Mouse (Mus musculus) retina, adult 2 months (tissue): ENCODE results near the gene Rasgef1b.

ENCODE experiments used
- DNase-seq: peaks from one replicate; pipeline ENCODE4 v3.0.0-alpha.2; 2012; ENCODE audit warnings: low read depth, low spot score

Rasgef1b gene

GRCm38 (mm10) chr5:99728649-99729212 is at the start of gene Rasgef1b:
TSS of gene Rasgef1b (minus strand) at chr5:99729065.
- DNase-seq, result peak; percentile 68

GRCm38 (mm10) chr5:99775342-99775741 is 46.5 kb upstream of the Rasgef1b start:
- no peak for DNase-seq

GRCm38 (mm10) chr5:99773265-99773664 is 44.4 kb upstream of the Rasgef1b start:
- peak; percentile 32 for DNase-seq

DNA sequence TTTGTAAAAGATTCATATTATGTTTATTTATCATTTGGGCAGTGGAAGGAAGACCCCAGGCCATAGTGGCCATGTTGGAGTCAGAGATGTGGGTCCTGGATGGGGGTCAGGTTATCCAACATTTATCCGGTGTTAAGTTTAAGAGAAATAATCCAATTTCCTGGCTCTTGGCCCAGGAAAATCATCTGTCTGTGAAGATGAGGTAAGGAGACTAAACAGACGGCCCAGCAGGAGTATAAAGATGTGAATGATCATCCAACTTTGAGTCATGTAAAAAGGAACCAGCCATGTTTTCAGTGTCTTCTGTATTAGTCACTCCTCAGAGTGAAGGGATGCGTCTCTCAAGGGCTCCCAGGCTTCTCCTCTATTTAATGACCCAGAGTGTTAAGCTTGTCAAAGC is 35.4 kb upstream of the Rasgef1b start:
- DNase-seq, result no peak

GRCm38 (mm10) chr5:99758859-99759258 is 30.0 kb upstream of the Rasgef1b start:
- no peak for DNase-seq

- DNase-seq, result no peak
Measured at GRCm38 (mm10) chr5:99753843-99754242, 25.0 kb upstream of the Rasgef1b start.

DNA sequence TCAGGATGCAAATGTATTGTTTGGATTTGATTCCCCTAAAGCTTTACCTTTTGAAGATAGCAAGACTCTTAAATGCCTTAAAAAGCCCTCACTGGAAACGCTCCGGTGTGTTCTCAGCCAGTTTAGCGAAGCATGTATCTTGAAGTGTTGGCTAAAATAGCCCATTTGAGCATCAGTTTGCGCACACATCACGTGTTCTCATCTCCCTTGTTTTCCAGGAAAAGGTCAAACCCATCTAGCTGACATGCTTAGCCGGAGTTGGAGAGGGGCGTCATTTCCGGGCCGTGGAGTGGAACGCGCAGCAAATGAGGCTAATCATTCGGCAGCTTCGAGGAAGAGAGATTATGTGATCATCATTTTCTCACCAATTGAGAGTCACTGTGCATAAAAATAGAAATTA is 24.5 kb upstream of the Rasgef1b start:
- DNase-seq, result no peak

DNA sequence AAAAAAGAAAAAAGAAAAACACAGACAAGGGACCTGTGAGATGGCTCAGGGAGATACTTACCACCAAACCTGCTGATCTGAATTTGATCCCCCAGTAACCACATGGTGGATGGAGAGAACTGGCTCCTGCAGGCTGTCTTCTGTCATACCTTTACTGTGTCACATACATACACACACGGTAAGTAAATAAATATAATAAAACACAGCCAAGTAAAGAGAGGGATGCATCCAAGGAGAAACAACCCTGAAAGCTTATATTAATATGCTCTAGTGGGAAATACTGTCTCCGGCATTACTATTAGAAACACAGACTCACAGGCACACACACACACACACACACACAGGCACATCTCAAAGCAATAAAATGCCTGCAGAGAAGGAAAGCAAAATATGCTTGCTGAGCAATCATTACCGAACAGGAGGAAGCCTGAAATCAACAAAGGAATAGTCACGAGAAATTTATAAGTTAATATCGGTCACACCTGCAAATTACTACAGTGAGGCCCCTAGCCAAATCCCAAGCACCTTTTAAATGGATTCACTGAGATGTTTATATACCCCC is 23.9 kb upstream of the Rasgef1b start:
- DNase-seq, result no peak

- DNase-seq, result no peak
Measured at GRCm38 (mm10) chr5:99748417-99748816, 19.6 kb upstream of the Rasgef1b start.

- DNase-seq, result no peak
Measured at GRCm38 (mm10) chr5:99746087-99746486, 17.2 kb upstream of the Rasgef1b start.

- DNase-seq, result no peak
Measured at GRCm38 (mm10) chr5:99742874-99743273, 14.0 kb upstream of the Rasgef1b start.

GRCm38 (mm10) chr5:99742056-99742455 is 13.2 kb upstream of the Rasgef1b start:
- no peak for DNase-seq

- DNase-seq, result no peak
Measured at GRCm38 (mm10) chr5:99737937-99738727, 9.3 kb upstream of the Rasgef1b start.

- DNase-seq, result no peak
Measured at GRCm38 (mm10) chr5:99729931-99730330, 1.1 kb upstream of the Rasgef1b start.

DNA sequence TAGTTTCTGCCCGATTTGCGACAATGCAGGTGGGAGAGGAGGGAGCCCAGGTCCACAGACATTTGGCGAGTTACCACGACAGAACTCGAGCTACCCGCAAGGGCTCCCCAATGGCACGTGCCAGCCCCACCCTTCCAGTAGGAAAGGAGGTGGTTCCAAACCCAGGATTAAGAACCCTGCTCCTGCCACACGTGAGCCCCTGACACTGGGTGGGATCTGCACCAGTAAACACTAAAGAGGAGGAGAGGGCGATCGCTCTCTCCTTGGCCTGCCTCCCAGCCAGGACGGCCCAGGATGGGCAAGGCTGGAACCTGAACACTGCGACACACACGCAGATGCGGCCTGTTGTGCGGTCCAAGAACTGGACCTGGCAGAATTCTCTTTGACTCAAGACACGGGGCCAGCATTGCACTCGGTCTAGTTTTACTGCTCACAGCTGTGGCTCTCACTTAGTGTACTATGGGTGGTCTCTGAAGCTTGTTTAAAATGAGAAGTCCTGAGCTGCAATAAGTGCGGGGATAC is 557 bp upstream of the Rasgef1b start:
- peak; percentile 41 for DNase-seq

DNA sequence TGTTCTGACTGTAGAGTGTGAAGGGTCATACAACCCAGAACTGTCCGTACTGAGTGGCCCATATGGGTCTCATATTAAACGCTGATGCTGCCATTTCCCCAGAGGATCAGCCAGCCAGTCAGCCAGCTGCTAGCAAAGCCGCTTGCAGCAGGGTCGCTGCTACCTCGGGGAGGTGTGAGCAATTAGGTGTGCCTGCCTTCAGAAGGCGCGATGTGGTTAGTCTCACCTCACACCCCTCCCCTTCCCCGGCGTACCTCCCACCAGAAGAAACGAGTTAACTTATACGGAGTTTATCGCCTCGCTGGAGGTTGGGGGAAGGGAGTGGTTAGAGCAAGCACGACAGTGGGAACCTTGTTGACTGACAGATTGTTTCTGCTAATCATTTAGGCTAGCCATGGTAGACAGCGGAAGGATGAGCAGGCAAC is 826 bp downstream of the Rasgef1b start:
- DNase-seq, result no peak

GRCm38 (mm10) chr5:99723941-99724340 is 4.9 kb downstream of the Rasgef1b start:
- no peak for DNase-seq

- DNase-seq, result no peak
Measured at GRCm38 (mm10) chr5:99722310-99722709, 6.6 kb downstream of the Rasgef1b start.

DNA sequence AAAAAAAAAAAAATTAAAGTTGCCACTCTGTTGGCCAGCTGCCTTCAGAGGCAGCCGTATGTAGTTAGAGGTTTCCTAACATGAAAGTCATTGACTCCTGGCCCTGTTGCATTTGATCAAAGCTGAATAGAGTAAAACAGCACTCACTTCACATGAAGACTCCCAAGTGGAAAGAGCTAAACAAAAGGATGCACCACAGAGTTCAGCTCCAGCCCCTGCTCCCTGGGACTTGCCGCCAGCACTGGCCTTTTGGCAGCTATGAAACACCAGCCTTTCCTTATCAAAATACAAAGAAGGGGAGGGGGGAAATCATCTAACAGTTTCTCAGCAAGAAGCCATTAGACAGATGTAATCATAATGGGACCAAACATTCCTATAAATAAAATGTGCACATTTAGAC is 8.3 kb downstream of the Rasgef1b start:
- no peak for DNase-seq

GRCm38 (mm10) chr5:99717917-99718316 is 10.9 kb downstream of the Rasgef1b start:
- DNase-seq, result no peak

GRCm38 (mm10) chr5:99715281-99715744 is 13.6 kb downstream of the Rasgef1b start:
- DNase-seq, result peak; percentile 47

DNA sequence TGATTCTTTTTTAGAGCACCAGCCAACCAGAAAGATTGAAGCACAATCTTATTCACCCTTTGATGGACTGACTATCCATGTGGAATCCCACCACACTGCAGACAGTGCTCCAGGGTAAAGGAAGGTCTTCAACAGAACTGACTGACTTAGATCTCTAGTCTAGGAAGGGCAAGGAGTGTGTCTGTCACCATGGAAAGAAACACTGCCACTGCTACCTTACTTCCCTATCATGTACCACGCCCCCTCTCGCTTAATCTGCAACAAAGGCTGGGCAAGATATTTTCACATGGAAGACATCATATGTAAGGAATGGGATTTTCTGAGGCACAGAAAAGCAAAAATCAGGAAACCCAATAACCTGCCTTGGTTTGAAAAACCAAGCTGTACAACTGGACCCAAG is 16.9 kb downstream of the Rasgef1b start:
- DNase-seq, result no peak

GRCm38 (mm10) chr5:99708706-99709105 is 20.2 kb downstream of the Rasgef1b start:
- DNase-seq, result no peak
